Mouse (Mus musculus): ENCODE measurements at regions not wholly inside any gene's neighbourhood (a gene's known extent, or its start where the extent isn't known, plus 50 kb on each side); places are given as distances from the start of the nearest gene placed in this dataset.

DNA sequence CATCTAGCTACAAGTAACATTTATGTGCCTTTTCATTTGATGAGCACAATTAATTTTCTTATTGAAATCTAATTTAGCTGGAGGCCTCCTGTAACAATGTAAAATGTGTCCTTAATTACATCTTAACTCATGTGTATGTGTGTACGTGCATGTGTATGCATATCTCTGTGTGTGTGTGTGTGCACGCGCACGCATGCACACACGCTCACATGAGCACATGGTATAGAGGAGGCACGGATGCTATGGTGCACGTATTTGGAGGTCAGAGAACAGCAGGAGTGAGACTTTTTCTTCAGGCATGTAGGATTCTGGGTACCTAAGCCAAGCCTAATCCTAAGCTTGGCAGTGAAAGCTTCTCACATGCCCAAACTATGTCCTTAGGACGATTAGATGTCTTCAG lies 52.9 kb upstream of the Gorab start:
- Histone ChIP-seq H3K9ac (ENCODE audit: control insufficient read depth, low read depth, low read length, poor library complexity, severe bottlenecking) (no peak overlapping the region), H3K27ac (ENCODE audit: control insufficient read depth, low read depth, low read length) (no peak overlapping the region), H3K27me3 (ENCODE audit: control insufficient read depth in 1 of 2, insufficient read depth in 2 of 2, low read length in 2 of 2) (no peaks in the 10 kb centered on the region), H3K4me1 (ENCODE audit: control insufficient read depth in 1 of 2, insufficient read depth in 2 of 2, low read length in 2 of 2) (no peaks in the 10 kb centered on the region), H3K36me3 (ENCODE audit: control insufficient read depth in 1 of 2, insufficient read depth in 2 of 2, low read length in 2 of 2) (no peaks in the 10 kb centered on the region), H3K9me3 (replicated peaks; ENCODE audit: insufficient read depth, low read length) (no peaks in the 10 kb centered on the region), H3K79me2 (ENCODE audit: control insufficient read depth, insufficient read depth, low read length, poor library complexity) (no peaks in the 10 kb centered on the region), H3K4me3 (ENCODE audit: control insufficient read depth in 1 of 2, insufficient read depth in 1 of 2, low read depth in 2 of 2, low read length in 2 of 2) (no peak overlapping the region)
- no peak for DNase-seq (ENCODE audit: low read depth, low spot score)
- no peak for TF ChIP-seq GATA1 (IDR thresholded peaks at IDR 0.05; ENCODE audit: low read depth, low read length)
- no peak for TF ChIP-seq MYC (IDR thresholded peaks at IDR 0.05; ENCODE audit: low read depth, low read length)
- no peak for TF ChIP-seq HCFC1 (IDR thresholded peaks at IDR 0.05; ENCODE audit: low read depth, low read length)
- TF ChIP-seq NELFE (IDR thresholded peaks at IDR 0.05; ENCODE audit: low read depth, low read length), result no peak
- TF ChIP-seq TAL1 (IDR thresholded peaks at IDR 0.05; ENCODE audit: low read length), result no peak
- no peak for TF ChIP-seq BHLHE40 (IDR thresholded peaks at IDR 0.05; ENCODE audit: borderline replicate concordance, low read depth, low read length)
- no peak for TF ChIP-seq POLR2AphosphoS2 (IDR thresholded peaks at IDR 0.05; ENCODE audit: low read length)

Data from MEL (cell line).